In genomic region chr9:109000726-109001125, GRCm38 (mm10) we compare ENCODE assay signal across 8 mouse cellular contexts. TPM values are rescaled to one million over a fixed set of nuclear protein-coding genes. Genes with fewer than 3 reads are reported as not detected.
A peak's percentile ranks its signal among the peaks of the same experiment; 100 is the strongest.
DNase-seq lines count a peak whose midpoint lies in the region; ATAC-seq and TF ChIP-seq lines count a peak whose summit lies in the region.

No protein-coding gene starts in this region.

- DNase-seq in CD8-positive naive resting alpha-beta T cell, adult 2 months (ENCODE audit: low read depth in 2 of 2, low spot score in 2 of 2), result peak; percentile 47 to 63
- DNase-seq in Patski (ENCODE audit: low read depth, low spot score), result no peak
- peak; percentile 69 to 79 for DNase-seq in cerebellum, postnatal 25 days
- DNase-seq in gastrocnemius, postnatal 14 days, result peak; percentile 58
- peak; percentile 73 for DNase-seq in kidney, adult 2 months
- peak; percentile 64 for DNase-seq in lung, adult 2 months
- DNase-seq in retina, embryonic 14.5 days (ENCODE audit: low spot score), result peak; percentile 88
- peak; percentile 54 for DNase-seq in yolk sac, embryonic 10.5 days (ENCODE audit: low spot score)

- intact Hi-C loops in gastrocnemius, postnatal 14 days (cut with DNase I; ENCODE audit: low total_unique reads), result loop anchor here (5.0 kb wide), 1 partner anchor 122 kb away; no protein-coding TSS in a partner anchor

- H3K4me3 ChIP-seq in kidney, adult 2 months (ENCODE audit: insufficient read depth, low read depth, low read length), result no peak overlapping the region
- H3K4me3 ChIP-seq in lung, adult 2 months (replicated peaks; ENCODE audit: extremely low read depth, low read depth, low read length), result no peak overlapping the region

- POLR2A ChIA-PET in Patski (lab: Charles Lee), result no interaction called here

- peak; percentile 81 for ATAC-seq in Patski

- CTCF ChIA-PET in Patski (lab: Charles Lee), result interaction anchor here (0.9 to 2.3 kb wide), 5 partner anchors 11 to 78 kb away, joined by 3 to 9 read pairs (median 5); partner anchors contain the start of gene Ucn2

- no peak for TF ChIP-seq POLR2A in kidney, adult 2 months (IDR thresholded peaks at IDR 0.05; ENCODE audit: low read depth, low read length)
- TF ChIP-seq POLR2A in lung, adult 2 months (IDR thresholded peaks at IDR 0.05; ENCODE audit: borderline replicate concordance, extremely low read depth, low read depth, low read length), result no peak

- 11% methylated on average over 3 of the region's 3 CpGs for WGBS in kidney, adult 2 months
- 8% methylated on average over 3 of the region's 3 CpGs for WGBS in lung, adult 2 months

- H3K4me1 ChIP-seq in kidney, adult 2 months (ENCODE audit: control insufficient read depth, insufficient read depth, low read length), result peaks cover 3% of the 10 kb centered on the region
- H3K4me1 ChIP-seq in lung, adult 2 months (ENCODE audit: control insufficient read depth, insufficient read depth, low read length), result 0 out of 2 replicates have a peak, but pooled peaks cover 2% of the 10 kb centered on the region

- H3K27me3 ChIP-seq in Patski, result no peaks in the 10 kb centered on the region
- no peaks in the 10 kb centered on the region for H3K27me3 ChIP-seq in kidney, adult 2 months (replicated peaks; ENCODE audit: control insufficient read depth, insufficient read depth, low read length)

- no peak for TF ChIP-seq CTCF in Patski (IDR thresholded peaks at IDR 0.05)
- peak; percentile 97 for TF ChIP-seq CTCF in kidney, adult 2 months (conservative IDR thresholded peaks at IDR 0.05; ENCODE audit: insufficient read depth, insufficient read length, low read depth, low read length)
- peak; percentile 96 for TF ChIP-seq CTCF in lung, adult 2 months (IDR thresholded peaks at IDR 0.05; ENCODE audit: insufficient read depth, low read length)

- no peaks in the 10 kb centered on the region for H3K36me3 ChIP-seq in kidney, adult 2 months (ENCODE audit: control insufficient read depth, insufficient read depth, low read length)

- in situ Hi-C loops in Patski (cut with MboI; ENCODE audit: low pct_unique_long_range_greater_than_20kb), result loop anchor here (10.0 kb wide), 1 partner anchor 604 kb away; no protein-coding TSS in a partner anchor

- H3K27ac ChIP-seq in kidney, adult 2 months (ENCODE audit: insufficient read depth, low read depth, low read length), result no peak overlapping the region

RNA-seq across cellular contexts. Expression of gene Pfkfb4, which starts 9.1 kb away (rescaled TPM):
- polyA plus RNA-seq in Patski (2021), result 7.2 TPM
- 10 to 100 TPM; 31.0 to 31.6 TPM for total RNA-seq in gastrocnemius, postnatal 14 days (2021)
- 10.6 and 11.3 TPM in 2 replicates for polyA plus RNA-seq in kidney, adult 2 months (2012; rRNA removed)
- polyA plus RNA-seq in lung, adult 2 months (2012; rRNA removed), result 49.4 and 59.8 TPM in 2 replicates

RNA-seq across cellular contexts. Expression of gene Ucn2, which starts 14.9 kb away (rescaled TPM):
- polyA plus RNA-seq in Patski (2021), result 0.18 TPM
- total RNA-seq in gastrocnemius, postnatal 14 days (2021), result under 1 TPM; 0.40 to 0.53 TPM
- polyA plus RNA-seq in kidney, adult 2 months (2012; rRNA removed), result 0.11 and 0.18 TPM in 2 replicates
- polyA plus RNA-seq in lung, adult 2 months (2012; rRNA removed), result 1.0 and 2.3 TPM in 2 replicates

RNA-seq across cellular contexts. Expression of gene Shisa5, which starts 37.6 kb away (rescaled TPM):
- polyA plus RNA-seq in Patski (2021), result 86.9 TPM
- total RNA-seq in gastrocnemius, postnatal 14 days (2021), result 10 to 100 TPM; 24.4 to 26.3 TPM
- polyA plus RNA-seq in kidney, adult 2 months (2012; rRNA removed), result 467 and 688 TPM in 2 replicates
- polyA plus RNA-seq in lung, adult 2 months (2012; rRNA removed), result 918 and 1,083 TPM in 2 replicates

RNA-seq across cellular contexts. Expression of gene Col7a1, which starts 47.3 kb away (rescaled TPM):
- 9.1 TPM for polyA plus RNA-seq in Patski (2021)
- total RNA-seq in gastrocnemius, postnatal 14 days (2021), result 1 to 10 TPM; 2.7 to 3.7 TPM
- 1.8 and 2.3 TPM in 2 replicates for polyA plus RNA-seq in kidney, adult 2 months (2012; rRNA removed)
- 7.1 and 12.2 TPM in 2 replicates for polyA plus RNA-seq in lung, adult 2 months (2012; rRNA removed)

RNA-seq across cellular contexts. Expression of gene Trex1, which starts 58.8 kb away (rescaled TPM):
- 18.1 TPM for polyA plus RNA-seq in Patski (2021)
- 10 to 100 TPM; 10.7 to 11.4 TPM for total RNA-seq in gastrocnemius, postnatal 14 days (2021)
- 45.2 and 46.7 TPM in 2 replicates for polyA plus RNA-seq in kidney, adult 2 months (2012; rRNA removed)
- 83.7 and 86.9 TPM in 2 replicates for polyA plus RNA-seq in lung, adult 2 months (2012; rRNA removed)
